Mouse (Mus musculus) left cerebral cortex, postnatal 36 days (tissue): Measurements from ENCODE around the gene Mmp15. TPM values are rescaled to one million over a fixed set of nuclear protein-coding genes. Genes with fewer than 3 reads are reported as not detected.
"Not testable (repeated sequence)": the region's sequence is repeated elsewhere in the genome, so short reads cannot be mapped to it uniquely, and the experiment has no call there.

Experiments used
- DNase-seq, 2 experiments: peaks; one replicate each; pipeline ENCODE4 v3.0.0; 2021 to 2022; ENCODE audit warnings: low spot score in 2 of 2, mixed read lengths in 1 of 2
- intact Hi-C: fragments of 180-260 bp; cut with DNase I; formaldehyde crosslinking; loops from one replicate; pipeline ENCODE4 v1.15.1; 2025
- total RNA-seq, 2 experiments: library from RNA; stranded (reverse); gene quantifications; 2 replicates each; pipeline ENCODE4 v1.2.3; 2021

Mmp15 gene
- total RNA-seq, 2 experiments from 2014 or later = 18.9 to 19.6 TPM

GRCm38 (mm10) chr8:95369581-95370326 is 17.7 kb downstream of the Mmp15 start:
- intact Hi-C loops = no loop called here
- DNase-seq = no peak

- intact Hi-C loops = no loop called here
- no peak for DNase-seq
These were observed 21.4 kb downstream of the Mmp15 start for GRCm38 (mm10) chr8:95373389-95374002.

GRCm38 (mm10) chr8:95374429-95374828 is 22.4 kb downstream of the Mmp15 start:
- DNase-seq = no peak
- intact Hi-C loops = no loop called here

- DNase-seq = no peak
These were observed 23.4 kb downstream of the Mmp15 start for GRCm38 (mm10) chr8:95375374-95375930.

GRCm38 (mm10) chr8:95376309-95376999 is 24.4 kb downstream of the Mmp15 start:
- no peak for DNase-seq
- intact Hi-C loops = no loop called here

More at GRCm38 (mm10) chr8:95375374-95375930, 23.4 kb downstream of the Mmp15 start:
- intact Hi-C loops = no loop called here

- no peak for DNase-seq
- intact Hi-C loops = no loop called here
These were observed 25.0 kb downstream of the Mmp15 start for GRCm38 (mm10) chr8:95377101-95377500.

- intact Hi-C loops = no loop called here
- no peak for DNase-seq
These were observed 25.8 kb downstream of the Mmp15 start for GRCm38 (mm10) chr8:95377863-95378291.

DNA sequence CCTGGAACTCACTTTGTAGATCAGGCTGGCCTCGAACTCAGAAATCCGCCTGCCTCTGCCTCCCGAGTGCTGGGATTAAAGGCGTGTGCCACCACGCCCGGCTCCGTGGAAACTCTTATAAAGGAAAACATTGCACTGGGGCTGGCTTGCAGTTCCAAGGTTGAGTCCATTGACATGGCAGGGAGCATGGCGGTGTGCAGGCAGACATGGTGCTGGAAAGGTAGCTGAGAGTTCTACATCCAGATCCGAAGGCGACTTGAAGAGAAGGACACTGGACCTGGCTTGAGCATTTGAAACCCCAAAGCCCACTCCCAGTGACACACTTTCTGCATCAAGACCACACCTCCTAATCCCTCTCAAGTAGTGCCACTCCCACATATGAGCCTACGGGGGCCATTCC is 26.9 kb downstream of the Mmp15 start:
- intact Hi-C loops, DNase-seq: not testable (repeated sequence)

- intact Hi-C loops = no loop called here
- DNase-seq = no peak
These were observed 28.9 kb downstream of the Mmp15 start for GRCm38 (mm10) chr8:95380953-95381352.

- no peak for DNase-seq
- intact Hi-C loops = no loop called here
These were observed 29.5 kb downstream of the Mmp15 start for GRCm38 (mm10) chr8:95381595-95381994.

DNA sequence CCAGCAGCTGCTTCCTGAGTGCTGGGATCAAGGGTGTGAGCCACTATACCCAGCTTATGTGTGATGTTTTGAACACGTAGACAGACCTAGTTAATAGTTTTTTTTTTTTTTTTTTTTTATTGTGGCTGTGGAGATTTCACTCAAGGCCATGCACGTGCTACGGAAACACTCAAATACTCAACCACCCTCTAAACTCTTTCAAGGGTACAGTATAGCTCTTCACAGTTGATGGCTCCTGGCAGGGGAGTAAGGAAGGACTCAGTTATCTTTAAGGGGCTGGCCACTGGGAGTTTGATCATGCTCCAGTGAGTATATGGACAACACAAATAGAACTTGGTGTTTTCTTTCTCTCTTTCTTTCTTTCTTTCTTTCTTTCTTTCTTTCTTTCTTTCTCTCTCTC is 32.4 kb downstream of the Mmp15 start:
- DNase-seq = no peak
- intact Hi-C loops = no loop called here

- intact Hi-C loops = no loop called here
These were observed 34.0 kb downstream of the Mmp15 start for GRCm38 (mm10) chr8:95386037-95386436.

DNA sequence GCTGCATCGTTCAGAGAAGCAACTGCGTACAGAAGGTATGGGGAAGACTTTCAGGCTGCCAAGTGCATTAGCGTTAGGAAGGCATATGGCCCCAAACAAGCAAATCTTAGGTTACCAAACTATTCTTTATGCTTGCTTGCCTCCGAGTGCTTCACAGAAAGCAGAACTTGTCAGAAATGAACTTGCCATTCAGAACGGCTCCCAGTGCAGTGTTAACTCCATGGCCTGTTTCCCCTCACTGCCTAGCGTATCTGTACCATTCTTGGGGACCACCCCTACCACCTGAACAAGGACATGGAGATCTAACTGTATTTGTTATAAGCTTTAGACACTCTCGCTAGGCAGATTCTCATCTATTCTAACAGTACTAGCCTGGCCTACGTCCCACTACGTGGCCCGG is 35.2 kb downstream of the Mmp15 start:
- intact Hi-C loops = no loop called here
- no peak for DNase-seq

More at GRCm38 (mm10) chr8:95386037-95386436, 34.0 kb downstream of the Mmp15 start:
- no peak for DNase-seq

GRCm38 (mm10) chr8:95387936-95388335 is 35.9 kb downstream of the Mmp15 start:
- intact Hi-C loops = no loop called here

GRCm38 (mm10) chr8:95390312-95390711 is 38.2 kb downstream of the Mmp15 start:
- no peak for DNase-seq
- intact Hi-C loops = no loop called here

More at GRCm38 (mm10) chr8:95387936-95388335, 35.9 kb downstream of the Mmp15 start:
- DNase-seq = no peak

- intact Hi-C loops = no loop called here
- DNase-seq = no peak
These were observed 39.0 kb downstream of the Mmp15 start for GRCm38 (mm10) chr8:95391101-95391500.

GRCm38 (mm10) chr8:95392604-95393003 is 40.5 kb downstream of the Mmp15 start:
- DNase-seq = no peak
- intact Hi-C loops = no loop called here

DNA sequence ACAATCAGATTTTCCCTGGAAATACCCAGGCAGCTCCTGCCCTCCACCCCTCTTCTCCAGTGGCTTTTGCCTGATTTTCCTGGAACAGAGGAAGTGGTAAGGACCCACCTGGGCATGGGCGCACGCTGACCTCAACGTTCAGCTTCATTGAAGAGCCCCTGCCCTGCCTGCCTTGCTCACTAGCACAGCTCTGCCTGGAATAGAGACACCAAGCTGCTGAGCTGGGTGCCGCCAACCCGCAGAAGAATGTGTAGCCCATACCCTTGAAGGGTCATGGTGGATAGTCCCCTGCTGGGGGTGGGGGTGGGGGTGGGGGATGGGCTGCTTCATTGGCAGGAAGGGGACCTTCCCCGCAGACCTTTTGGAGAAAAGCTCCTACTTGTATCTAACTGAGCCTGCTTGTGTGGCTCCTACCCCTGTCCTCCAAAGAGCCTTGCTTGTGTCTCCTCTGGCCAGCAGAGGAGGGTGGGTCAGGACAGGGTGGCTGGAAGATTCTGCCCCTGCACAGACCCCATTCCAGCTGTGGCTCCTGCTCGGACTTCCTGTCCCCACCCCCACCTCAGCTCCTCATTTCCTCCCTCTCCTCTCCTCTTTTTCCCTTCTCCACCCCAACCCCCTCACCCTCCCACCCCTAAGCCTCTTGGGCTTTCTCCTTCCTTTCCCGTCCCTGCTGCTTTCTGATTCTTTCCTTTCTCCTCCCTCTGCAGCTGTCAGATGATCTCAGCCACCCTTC is 43.3 kb downstream of the Mmp15 start:
- intact Hi-C loops = no loop called here
- no peak for DNase-seq

DNA sequence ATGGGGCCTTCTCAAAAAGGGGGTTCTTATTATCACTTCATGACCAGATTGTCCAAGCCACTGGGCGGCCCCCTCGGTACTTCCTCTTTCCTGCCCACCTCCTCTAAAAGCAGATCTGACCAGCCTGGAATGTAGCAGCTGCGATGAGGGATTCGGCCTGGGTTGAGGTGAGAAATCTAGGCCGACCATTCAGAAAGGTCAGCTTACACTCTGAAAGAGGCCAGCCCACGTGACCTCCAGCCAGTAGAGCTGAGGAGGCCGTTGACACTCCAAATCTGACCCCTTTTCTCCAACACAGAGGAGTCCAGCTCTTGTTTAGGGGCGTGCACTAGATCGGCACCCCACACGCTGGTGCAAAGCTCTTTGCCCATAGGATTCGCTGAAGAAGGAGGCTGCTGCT is 44.7 kb downstream of the Mmp15 start:
- intact Hi-C loops = no loop called here
- DNase-seq = no peak

GRCm38 (mm10) chr8:95397201-95397600 is 45.1 kb downstream of the Mmp15 start:
- DNase-seq = no peak
- intact Hi-C loops = no loop called here
